Mouse (Mus musculus) forebrain, embryonic 12.5 days (tissue): ENCODE measurements around the gene Irs3. TPM values are rescaled to one million over a fixed set of nuclear protein-coding genes. Genes with fewer than 3 reads are reported as not detected.

ENCODE experiments used
- ATAC-seq: fragments of 200-750 bp; cut with Nextera tagmentation; 2 replicates; pipeline ENCODE4 v1.8.0; 2017; ENCODE audit warnings: moderate TSS enrichment; ENCODE audit not compliant: low FRiP score
- H3K27ac ChIP-seq: fragments of 300-500 bp; sonication (generic); 2 replicates; pipeline ENCODE4 v1.5.1; 2016; ENCODE audit warnings: mild to moderate bottlenecking
- H3K27me3 ChIP-seq: fragments of 300-500 bp; sonication (generic); 2 replicates; pipeline ENCODE4 v1.6.1; 2016; ENCODE audit warnings: mild to moderate bottlenecking
- H3K36me3 ChIP-seq: fragments of 300-500 bp; sonication (generic); replicated peaks from 2 replicates; pipeline ENCODE4 v1.6.1; 2016; ENCODE audit warnings: mild to moderate bottlenecking
- H3K4me1 ChIP-seq: fragments of 300-500 bp; sonication (generic); 2 replicates; pipeline ENCODE4 v1.6.1; 2016
- H3K4me2 ChIP-seq: fragments of 300-500 bp; sonication (generic); 2 replicates; pipeline ENCODE4 v1.6.1; 2016; ENCODE audit warnings: mild to moderate bottlenecking, moderate library complexity
- H3K4me3 ChIP-seq: fragments of 300-500 bp; sonication (generic); replicated peaks from 2 replicates; pipeline ENCODE4 v1.5.1; 2016; ENCODE audit warnings: mild to moderate bottlenecking
- H3K9ac ChIP-seq: fragments of 300-500 bp; sonication (generic); 2 replicates; pipeline ENCODE4 v1.6.1; 2016; ENCODE audit warnings: mild to moderate bottlenecking
- H3K9me3 ChIP-seq: fragments of 300-500 bp; sonication (generic); 2 replicates; pipeline ENCODE4 v1.6.1; 2016
- WGBS: fragments of 180-500 bp; shearing (Covaris S2); methylation state at CpG from one replicate; pipeline ENCODE4 v1.1.7; 2016; 5-methylcytosine and 5-hydroxymethylcytosine counted together
- polyA plus RNA-seq: library from polyadenylated mRNA; unstranded; fragments of >200 nt; fragmentation: Nextera tagmentation; extraction: Ambion mirVana; gene quantifications from 2 replicates; pipeline ENCODE4 v1.2.1, GENCODE M21; 2016

The Irs3 gene
- polyA plus RNA-seq, 1 experiment from 2014 or later = not detected

GRCm38 (mm10) chr5:137652474-137652873 is 7.0 kb upstream of the Irs3 start:
- Histone ChIP-seq H3K4me2 (no peak overlapping the region), H3K27me3 (0 out of 2 replicates have a peak, but pooled peaks cover 7% of the 10 kb centered on the region), H3K4me3 (no peak overlapping the region), H3K9me3 (no peaks in the 10 kb centered on the region), H3K4me1 (peaks cover 13% of the 10 kb centered on the region), H3K36me3 (peaks cover 47% of the 10 kb centered on the region), H3K27ac (no peak overlapping the region), H3K9ac (no peak overlapping the region)
- ATAC-seq = no peak; the same call in 1 of the 2 replicates
- WGBS = 18% methylated on average over 3 of the region's 3 CpGs

DNA sequence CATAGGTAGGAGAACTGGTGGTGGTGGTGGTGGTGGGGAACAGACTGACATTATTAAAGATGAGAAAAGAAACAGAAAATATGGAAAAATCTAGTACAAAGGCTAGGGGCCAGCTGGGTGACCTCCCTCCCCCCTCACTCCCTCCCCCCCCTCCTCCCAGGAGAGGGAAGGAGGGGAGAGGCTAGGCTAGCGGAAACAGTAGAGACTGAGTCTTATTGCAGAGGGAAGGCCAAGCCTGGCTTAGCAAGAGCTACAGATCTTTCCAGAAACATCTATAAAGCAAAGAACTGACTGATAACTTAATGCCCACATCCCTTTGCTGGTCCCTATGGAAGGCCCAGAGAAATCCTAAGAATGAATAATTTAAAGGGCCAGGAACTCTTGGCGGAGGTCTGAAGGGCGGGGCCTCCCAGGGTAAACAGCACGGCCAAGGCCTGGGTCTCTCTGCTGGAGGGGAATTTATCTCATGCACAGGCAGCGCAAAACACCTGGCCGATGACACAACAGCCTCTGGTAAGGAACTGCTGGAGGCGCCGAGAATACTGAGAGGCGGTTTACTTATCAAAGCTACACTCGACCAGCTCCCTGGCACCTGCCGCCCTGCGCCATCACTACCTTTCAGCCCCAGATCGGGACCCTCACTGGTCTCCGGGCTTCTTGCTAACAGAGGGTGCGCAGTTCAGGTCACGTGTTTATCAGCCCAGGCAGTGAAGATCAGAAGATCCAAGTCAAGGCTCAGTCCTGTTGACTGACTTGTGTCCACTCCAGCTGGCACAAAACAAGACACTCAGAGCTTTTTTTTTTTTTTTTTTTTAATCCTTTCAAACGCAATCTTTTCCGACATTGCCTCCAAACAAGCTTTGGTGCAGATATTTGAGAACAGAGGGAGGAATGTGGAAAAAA is 4.4 kb upstream of the Irs3 start:
- Histone ChIP-seq H3K4me3 (no peak overlapping the region), H3K9me3 (no peaks in the 10 kb centered on the region), H3K4me2 (no peak overlapping the region), H3K27me3 (peaks cover 31% of the 10 kb centered on the region), H3K4me1 (peaks cover 20% of the 10 kb centered on the region), H3K9ac (no peak overlapping the region), H3K27ac (no peak overlapping the region), H3K36me3 (peaks cover 37% of the 10 kb centered on the region)
- WGBS = 18% methylated on average over 18 of the region's 18 CpGs
- ATAC-seq = no peak

DNA sequence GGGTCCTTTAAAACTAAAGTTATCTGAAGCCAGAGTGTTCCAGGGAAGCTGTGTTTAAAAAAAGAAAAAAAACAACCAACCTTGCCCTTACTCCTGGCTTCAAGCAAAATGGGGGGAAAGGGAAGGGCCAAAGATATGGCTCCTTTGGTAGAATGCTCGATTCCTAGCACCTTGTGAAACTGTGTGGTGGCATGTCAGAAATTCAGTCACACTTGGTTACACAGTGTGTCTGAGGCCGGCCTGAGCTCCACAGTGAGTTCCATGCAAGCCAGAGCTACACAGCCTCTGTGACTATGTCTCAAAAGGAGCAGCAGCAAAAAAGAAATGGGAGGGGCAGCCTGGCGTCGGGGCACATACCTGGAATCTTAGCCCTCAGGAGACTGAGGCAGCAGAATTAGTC is 3.7 kb upstream of the Irs3 start:
- 42% methylated on average over 4 of the region's 4 CpGs for WGBS
- H3K27me3 ChIP-seq = peaks cover 37% of the 10 kb centered on the region
- no peaks in the 10 kb centered on the region for H3K9me3 ChIP-seq
- peaks cover 20% of the 10 kb centered on the region for H3K4me1 ChIP-seq
- ATAC-seq = no peak
- H3K4me2 ChIP-seq = no peak overlapping the region
- H3K27ac ChIP-seq = no peak overlapping the region
- no peak overlapping the region for H3K9ac ChIP-seq
- H3K36me3 ChIP-seq = peaks cover 32% of the 10 kb centered on the region
- no peak overlapping the region for H3K4me3 ChIP-seq

GRCm38 (mm10) chr5:137647827-137648601 is 2.5 kb upstream of the Irs3 start:
- H3K27me3 ChIP-seq = peaks cover 50% of the 10 kb centered on the region
- H3K4me2 ChIP-seq = no peak overlapping the region
- no peak overlapping the region for H3K27ac ChIP-seq
- 80% methylated on average over 9 of the region's 9 CpGs for WGBS
- peaks cover 20% of the 10 kb centered on the region for H3K4me1 ChIP-seq
- no peak overlapping the region for H3K9ac ChIP-seq
- H3K36me3 ChIP-seq = peaks cover 19% of the 10 kb centered on the region
- no peak overlapping the region for H3K4me3 ChIP-seq
- H3K9me3 ChIP-seq = no peaks in the 10 kb centered on the region
- ATAC-seq = no peak

DNA sequence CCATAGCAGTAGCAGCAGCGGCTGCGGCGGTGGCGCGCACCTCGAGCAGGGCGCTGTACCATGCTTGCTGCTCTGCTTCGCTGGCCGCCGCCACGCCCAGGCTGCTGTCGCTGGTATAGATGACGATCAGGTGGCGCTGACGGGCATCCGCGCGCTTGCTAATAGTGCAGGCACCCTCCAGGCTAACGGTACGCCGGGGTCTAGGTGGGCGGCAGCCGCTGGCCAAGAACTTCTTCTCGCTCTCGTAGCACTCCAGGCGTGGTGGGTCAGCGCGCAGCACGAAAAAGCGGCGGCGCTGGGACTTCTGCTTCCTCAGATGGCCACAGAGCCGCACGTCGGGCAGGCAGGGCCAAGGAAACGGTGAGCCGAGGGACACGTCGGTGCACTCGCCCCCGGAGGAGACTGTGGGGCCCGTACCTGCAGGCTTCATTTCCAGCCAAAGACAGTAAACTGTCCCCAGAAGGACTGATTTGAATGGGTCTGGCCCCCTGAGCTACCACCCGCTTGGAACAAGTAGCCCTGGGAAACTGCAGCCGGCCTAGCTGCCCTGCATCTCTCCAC is 343 bp downstream of the Irs3 start:
- Histone ChIP-seq H3K4me2 (peak overlapping the region; percentile 42), H3K9me3 (no peaks in the 10 kb centered on the region), H3K27ac (no peak overlapping the region), H3K36me3 (peaks cover 25% of the 10 kb centered on the region), H3K9ac (no peak overlapping the region), H3K27me3 (peaks cover 57% of the 10 kb centered on the region), H3K4me3 (peak overlapping the region; percentile 28), H3K4me1 (peaks cover 17% of the 10 kb centered on the region)
- 3% methylated on average over 44 of the region's 44 CpGs for WGBS
- no peak for ATAC-seq

DNA sequence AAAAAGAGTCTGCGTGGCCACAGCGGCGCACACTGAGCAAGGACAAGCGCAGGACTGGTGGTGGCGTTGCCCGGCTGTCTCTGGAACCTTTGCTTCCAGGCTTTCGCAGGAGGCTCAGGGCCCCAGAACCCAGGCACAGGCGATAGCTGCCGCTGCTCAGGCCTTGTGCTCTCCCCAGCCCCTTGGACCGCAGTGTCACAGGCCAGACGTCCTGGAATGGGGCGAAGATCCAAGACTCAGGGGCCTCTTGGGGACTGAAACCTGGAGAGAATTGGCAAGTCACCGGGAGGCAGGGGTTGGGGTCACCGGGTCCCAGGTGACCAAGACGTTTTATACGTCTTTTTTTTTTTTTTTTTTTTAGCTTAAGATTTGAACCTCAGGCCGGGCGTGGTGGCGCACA is 1.0 kb downstream of the Irs3 start:
- Histone ChIP-seq H3K9me3 (no peaks in the 10 kb centered on the region), H3K4me1 (peaks cover 10% of the 10 kb centered on the region), H3K27me3 (peaks cover 57% of the 10 kb centered on the region), H3K4me3 (no peak overlapping the region), H3K9ac (no peak overlapping the region), H3K27ac (no peak overlapping the region), H3K36me3 (peaks cover 32% of the 10 kb centered on the region), H3K4me2 (no peak overlapping the region)
- no peak for ATAC-seq
- 35% methylated on average over 19 of the region's 19 CpGs for WGBS

GRCm38 (mm10) chr5:137642886-137643285 is 2.6 kb downstream of the Irs3 start:
- H3K9ac ChIP-seq = no peak overlapping the region
- ATAC-seq = no peak
- 48% methylated on average over 4 of the region's 4 CpGs for WGBS
- peaks cover 7% of the 10 kb centered on the region for H3K4me1 ChIP-seq
- H3K4me3 ChIP-seq = no peak overlapping the region
- peaks cover 48% of the 10 kb centered on the region for H3K36me3 ChIP-seq
- H3K9me3 ChIP-seq = no peaks in the 10 kb centered on the region
- H3K4me2 ChIP-seq = no peak overlapping the region
- H3K27me3 ChIP-seq = peaks cover 54% of the 10 kb centered on the region
- H3K27ac ChIP-seq = no peak overlapping the region

- Histone ChIP-seq H3K9me3 (no peaks in the 10 kb centered on the region), H3K27me3 (peaks cover 38% of the 10 kb centered on the region), H3K4me2 (no peak within 1 kb of the TSS), H3K9ac (no peak within 1 kb of the TSS), H3K4me3 (no peak within 1 kb of the TSS), H3K4me1 (peaks cover 7% of the 10 kb centered on the region), H3K27ac (no peak within 1 kb of the TSS), H3K36me3 (peaks cover 66% of the 10 kb centered on the region)
- WGBS = 90% methylated on average over 19 of the region's 19 CpGs
- ATAC-seq = no peak
These were observed 4.5 kb downstream of the Irs3 start, which contains the start of gene Sap25 for GRCm38 (mm10) chr5:137641054-137641453. Gene Sap25, plus strand, starts transcription at chr5:137641334.

DNA sequence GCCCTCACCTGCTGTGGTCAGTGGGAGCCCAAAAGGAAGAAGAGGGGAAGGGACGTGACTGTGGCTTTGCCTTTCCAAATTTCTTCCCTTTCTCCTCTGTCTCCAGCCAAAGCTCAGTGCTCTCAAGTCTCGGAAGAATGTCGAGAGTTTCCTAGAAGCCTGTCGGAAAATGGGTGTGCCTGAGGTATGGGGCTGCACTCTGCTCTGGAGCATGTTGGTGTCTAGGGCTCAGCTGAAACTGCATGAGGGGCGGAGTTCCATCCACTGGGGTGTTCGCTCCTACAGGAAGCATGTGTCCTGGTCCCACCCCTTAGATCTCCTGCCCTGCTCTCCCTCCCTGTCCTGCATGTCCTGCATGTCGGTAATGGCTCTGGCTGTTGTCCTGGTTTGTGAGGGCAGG is 6.0 kb downstream of the Irs3 start:
- Histone ChIP-seq H3K27me3 (peaks cover 22% of the 10 kb centered on the region), H3K27ac (no peak overlapping the region), H3K9me3 (no peaks in the 10 kb centered on the region), H3K4me3 (no peak overlapping the region), H3K9ac (no peak overlapping the region), H3K4me2 (no peak overlapping the region), H3K36me3 (peaks cover 80% of the 10 kb centered on the region), H3K4me1 (no peaks in the 10 kb centered on the region)
- ATAC-seq = no peak
- 87% methylated on average over 7 of the region's 7 CpGs for WGBS

DNA sequence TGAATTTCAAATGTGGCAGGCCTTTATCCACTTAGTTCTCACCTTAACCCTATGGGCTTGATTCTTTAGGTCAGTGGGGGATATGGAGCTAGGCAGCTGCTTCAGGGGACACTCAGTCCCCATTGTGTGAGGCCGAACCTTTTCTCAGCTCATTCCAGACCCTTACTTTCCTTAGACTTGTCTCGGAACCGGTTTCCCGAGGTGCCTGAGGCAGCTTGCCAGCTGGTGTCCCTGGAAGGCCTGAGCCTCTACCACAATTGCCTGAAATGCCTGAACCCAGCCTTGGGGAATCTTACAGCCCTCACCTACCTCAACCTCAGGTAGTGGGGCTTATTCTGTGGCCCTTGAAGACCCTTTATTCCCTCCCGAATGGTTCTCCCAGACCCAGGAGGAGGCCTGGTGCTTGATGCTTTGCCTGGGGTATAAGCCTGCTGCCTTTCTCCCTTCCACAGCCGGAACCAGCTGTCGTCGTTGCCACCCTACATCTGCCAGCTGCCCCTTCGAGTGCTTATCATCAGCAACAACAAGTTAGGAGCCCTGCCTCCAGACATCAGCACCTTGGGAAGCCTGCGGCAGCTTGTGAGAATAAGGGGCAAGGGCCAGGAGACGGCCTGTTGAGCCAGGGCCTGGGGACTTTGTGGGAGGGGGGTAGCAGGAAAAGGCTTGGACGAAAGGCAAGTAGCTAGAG is 12.0 kb downstream of the Irs3 start:
- Histone ChIP-seq H3K9ac (no peak overlapping the region), H3K27me3 (no peaks in the 10 kb centered on the region), H3K4me3 (no peak overlapping the region), H3K9me3 (no peaks in the 10 kb centered on the region), H3K27ac (no peak overlapping the region), H3K36me3 (peaks cover 54% of the 10 kb centered on the region), H3K4me2 (no peak overlapping the region), H3K4me1 (peaks cover 37% of the 10 kb centered on the region)
- 87% methylated on average over 12 of the region's 12 CpGs for WGBS
- no peak for ATAC-seq

DNA sequence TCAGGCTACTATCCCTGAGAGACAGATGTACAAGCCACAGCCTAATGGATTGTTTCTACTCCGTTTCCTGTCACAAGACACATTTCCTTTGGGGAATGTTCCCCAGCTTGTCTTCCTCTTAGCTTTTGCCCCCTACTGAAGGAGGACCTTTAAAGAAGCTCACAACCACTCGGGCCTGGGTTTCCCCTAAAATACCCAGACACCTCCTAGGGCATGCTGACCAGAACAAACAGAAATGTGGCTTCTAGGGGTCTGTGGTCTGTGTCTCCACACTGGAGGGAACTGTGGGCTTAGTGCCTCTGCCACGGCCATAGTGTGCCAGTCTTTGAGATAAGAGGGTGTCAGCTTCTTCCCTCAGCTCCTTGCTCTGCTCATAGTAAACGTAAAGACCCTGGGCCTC is 13.9 kb downstream of the Irs3 start:
- H3K9ac ChIP-seq = no peak overlapping the region
- 80% methylated on average over 4 of the region's 4 CpGs for WGBS
- peaks cover 48% of the 10 kb centered on the region for H3K4me1 ChIP-seq
- H3K4me3 ChIP-seq = no peak overlapping the region; the same call in 1 of the 2 replicates
- no peak overlapping the region for H3K27ac ChIP-seq
- no peak for ATAC-seq
- no peaks in the 10 kb centered on the region for H3K27me3 ChIP-seq
- H3K36me3 ChIP-seq = peaks cover 35% of the 10 kb centered on the region
- no peaks in the 10 kb centered on the region for H3K9me3 ChIP-seq
- 0 out of 2 replicates have a peak overlapping the region, but pooled peaks have one; percentile 82 for H3K4me2 ChIP-seq
